Mouse (Mus musculus) liver, embryonic 14.5 days (tissue): Measurements from ENCODE around the gene Cnksr3.

ENCODE experiments used
- CTCF ChIP-seq: IDR thresholded peaks from 2 replicates; pipeline ENCODE4 v1.5.1; 2016; ENCODE audit warnings: antibody characterized with exemption, low read depth, control low read depth
- EP300 ChIP-seq: IDR thresholded peaks from 2 replicates; pipeline ENCODE4 v1.6.1; 2016; ENCODE audit warnings: antibody characterized with exemption, low read depth

DNA sequence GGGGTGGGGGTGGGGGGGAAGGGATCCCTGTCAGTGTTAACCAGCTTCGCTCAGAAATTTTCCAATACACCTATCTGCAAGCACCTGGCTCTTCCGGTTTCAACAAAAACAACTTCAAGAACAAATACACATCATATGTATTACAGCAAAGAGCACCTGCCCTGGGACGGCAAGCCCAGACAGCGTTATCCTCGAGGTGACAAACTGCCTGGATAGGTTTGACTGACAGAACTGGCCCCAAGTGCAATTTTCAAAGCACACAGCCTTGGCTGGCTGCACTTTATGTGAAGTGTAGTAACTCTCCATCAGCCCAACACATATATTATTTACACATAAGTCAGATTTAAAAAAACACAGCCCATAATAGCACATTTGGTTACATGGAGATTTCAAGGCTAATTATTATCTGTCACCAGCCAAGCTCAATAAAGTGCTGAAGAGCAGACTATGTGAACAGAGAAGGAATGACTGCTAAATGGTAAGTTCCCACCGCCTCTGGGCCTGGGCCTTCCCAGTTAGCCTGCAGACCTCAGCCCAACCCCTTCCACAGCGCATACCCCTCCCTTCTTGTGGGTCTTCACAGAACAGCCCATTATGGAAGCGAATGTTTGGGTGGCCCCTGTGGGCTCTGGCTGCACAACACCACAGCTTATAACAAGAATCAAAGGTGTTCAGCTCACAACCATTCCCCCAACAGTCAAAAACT lies 35.7 kb downstream of the Cnksr3 start:
- TF ChIP-seq CTCF (no peak), EP300 (no peak)
